Mouse (Mus musculus) kidney, embryonic 15.5 days (tissue): ENCODE data around the gene Olfr94. TPM values are rescaled to one million over a fixed set of nuclear protein-coding genes. Genes with fewer than 3 reads are reported as not detected.
A peak's percentile ranks its signal among the peaks of the same experiment; 100 is the strongest.

Experiments used
- ATAC-seq: fragments of 200-750 bp; cut with Nextera tagmentation; replicated peaks from 2 replicates; pipeline ENCODE4 v1.8.0; 2017; ENCODE audit warnings: moderate TSS enrichment; ENCODE audit not compliant: low FRiP score
- H3K27ac ChIP-seq: fragments of 300-500 bp; sonication (generic); 2 replicates; pipeline ENCODE4 v1.5.1; 2015; ENCODE audit warnings: mild to moderate bottlenecking, inconsistent platforms
- H3K27me3 ChIP-seq: fragments of 300-500 bp; sonication (generic); 2 replicates; pipeline ENCODE4 v1.6.1; 2015; ENCODE audit warnings: inconsistent platforms
- H3K36me3 ChIP-seq: fragments of 300-500 bp; sonication (generic); 2 replicates; pipeline ENCODE4 v1.6.1; 2015; ENCODE audit warnings: inconsistent platforms
- H3K4me1 ChIP-seq: fragments of 300-500 bp; sonication (generic); 2 replicates; pipeline ENCODE4 v1.6.1; 2015; ENCODE audit warnings: inconsistent platforms
- H3K4me2 ChIP-seq: fragments of 300-500 bp; sonication (generic); 2 replicates; pipeline ENCODE4 v1.6.1; 2015; ENCODE audit warnings: moderate library complexity, mild to moderate bottlenecking, inconsistent platforms
- H3K4me3 ChIP-seq: fragments of 300-500 bp; sonication (generic); replicated peaks from 2 replicates; pipeline ENCODE4 v1.5.1; 2015; ENCODE audit warnings: mild to moderate bottlenecking, inconsistent platforms
- H3K9ac ChIP-seq: fragments of 300-500 bp; sonication (generic); 2 replicates; pipeline ENCODE4 v1.6.1; 2015; ENCODE audit warnings: mild to moderate bottlenecking, inconsistent platforms
- H3K9me3 ChIP-seq: fragments of 300-500 bp; sonication (generic); replicated peaks from 2 replicates; pipeline ENCODE4 v1.6.1; 2016; ENCODE audit warnings: inconsistent platforms
- WGBS: fragments of 180-500 bp; shearing (Covaris S2); methylation state at CpG from one replicate; pipeline ENCODE4 v1.1.7; 2015; ENCODE audit warnings: mixed read lengths; 5-methylcytosine and 5-hydroxymethylcytosine counted together
- polyA plus RNA-seq: library from polyadenylated mRNA; unstranded; fragments of >200 nt; fragmentation: Nextera tagmentation; extraction: Ambion mirVana; gene quantifications from 2 replicates; pipeline ENCODE4 v1.2.1, GENCODE M21; 2015

Gene Olfr94
- polyA plus RNA-seq, 1 experiment from 2014 or later, result not detected

DNA sequence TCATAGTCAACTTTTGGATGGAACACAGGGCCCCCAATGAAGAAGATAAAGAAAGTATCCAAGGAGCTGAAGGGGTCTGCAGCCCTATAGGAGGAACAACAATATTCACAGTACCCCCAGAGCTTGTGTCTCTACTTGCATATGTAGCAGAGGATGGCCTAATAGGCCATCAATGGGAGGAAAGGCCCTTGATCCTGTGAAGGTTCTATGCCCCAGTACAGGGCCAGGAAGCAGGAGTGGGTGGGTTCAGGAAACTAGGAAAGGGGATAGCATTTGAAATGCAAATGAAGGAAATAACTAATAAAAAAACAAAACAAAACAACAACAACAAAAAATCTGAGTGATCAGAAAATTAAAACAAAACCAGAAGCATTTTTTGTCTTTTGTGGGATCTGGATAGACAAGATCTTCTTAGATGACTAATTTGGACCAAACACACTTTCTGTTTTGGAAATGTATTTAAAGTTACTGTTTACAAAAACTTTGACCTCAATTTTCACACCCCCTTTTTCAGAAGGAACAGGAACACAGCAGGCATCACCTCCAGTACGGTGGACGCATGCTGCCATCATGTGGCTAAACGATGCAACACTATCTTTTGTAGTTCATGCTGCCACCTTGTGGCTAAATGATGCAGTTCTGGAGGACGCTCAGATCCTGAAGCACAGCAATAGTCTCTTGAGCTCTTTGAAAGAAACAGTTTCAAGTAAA is 2.6 kb upstream of the Olfr94 start:
- peak; percentile 76 for ATAC-seq
- Histone ChIP-seq H3K27me3 (peaks cover 39% of the 10 kb centered on the region), H3K4me2 (no peak overlapping the region), H3K27ac (no peak overlapping the region), H3K4me3 (no peak overlapping the region), H3K36me3 (no peaks in the 10 kb centered on the region), H3K9me3 (no peaks in the 10 kb centered on the region), H3K9ac (no peak overlapping the region), H3K4me1 (no peaks in the 10 kb centered on the region)
- whole genome bisulfite sequencing, result under 1% methylated on average over 4 of the region's 4 CpGs

DNA sequence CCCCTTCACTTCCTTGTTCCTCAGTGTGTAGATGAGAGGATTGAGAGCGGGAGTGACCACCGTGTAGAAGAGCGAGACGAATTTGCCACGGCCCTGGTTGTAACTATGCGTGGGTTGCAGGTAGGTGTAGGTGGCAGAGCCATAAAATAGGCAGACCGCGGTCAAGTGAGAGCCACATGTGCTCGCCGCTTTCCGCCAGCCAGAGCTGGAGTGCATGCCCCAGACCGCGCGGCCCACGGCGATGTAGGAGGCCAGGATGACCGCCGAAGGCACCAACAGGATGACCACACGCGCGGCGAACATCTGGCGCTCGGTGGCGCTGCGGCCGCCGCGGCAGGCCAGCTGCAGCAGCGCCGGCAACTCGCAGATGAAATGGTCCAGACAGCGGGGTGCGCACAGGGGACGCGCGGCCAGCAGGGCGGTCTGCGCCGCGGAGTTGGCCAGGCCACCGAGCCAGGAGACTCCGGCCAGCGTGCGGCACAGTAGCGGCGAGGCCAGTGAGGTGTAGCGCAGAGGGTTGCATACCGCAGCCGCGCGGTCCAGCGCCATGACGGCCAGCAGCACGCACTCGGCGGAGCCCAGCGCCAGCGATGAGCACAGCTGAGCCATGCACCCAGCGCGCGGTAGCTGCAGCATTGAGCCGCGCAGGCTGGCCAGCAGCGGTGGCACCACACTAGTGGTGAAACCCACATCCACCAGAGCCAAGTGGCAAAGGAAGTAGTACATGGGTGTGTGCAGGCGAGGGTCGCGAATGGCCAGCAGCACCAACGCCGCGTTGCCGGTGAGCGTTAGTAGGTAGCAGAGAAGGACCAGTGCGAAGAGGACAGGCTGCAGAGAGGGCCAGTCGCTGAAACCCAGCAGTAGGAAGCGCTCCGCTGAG is 3.7 kb downstream of the Olfr94 start:
- Histone ChIP-seq H3K4me2 (peak overlapping the region; percentile 87), H3K9ac (no peak overlapping the region), H3K4me3 (peak overlapping the region; percentile 48), H3K9me3 (no peaks in the 10 kb centered on the region), H3K4me1 (peaks cover 11% of the 10 kb centered on the region; the same call in 1 of the 2 replicates), H3K27me3 (peaks cover 70% of the 10 kb centered on the region), H3K36me3 (no peaks in the 10 kb centered on the region), H3K27ac (no peak overlapping the region)
- under 1% methylated on average over 77 of the region's 77 CpGs for WGBS
- ATAC-seq, result peak; percentile 93

DNA sequence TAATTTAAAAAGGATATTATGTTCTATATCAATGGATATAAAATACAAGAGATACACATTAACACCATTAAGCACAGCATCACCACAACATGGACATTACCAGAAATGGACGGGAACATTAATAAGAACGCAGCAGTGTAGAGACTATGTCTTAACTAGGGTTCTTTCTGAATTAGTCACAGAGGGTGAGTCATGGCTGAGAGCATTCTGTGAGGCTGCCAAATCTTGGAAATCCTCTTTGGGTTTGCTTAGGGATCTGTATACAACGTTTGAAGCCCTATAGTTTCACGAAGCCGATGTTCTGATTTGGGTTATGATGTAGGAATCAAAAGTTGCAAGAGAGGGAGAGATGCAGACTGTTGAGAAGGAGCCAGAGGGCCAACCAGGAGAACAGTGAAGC is 6.0 kb downstream of the Olfr94 start:
- H3K4me2 ChIP-seq, result no peak overlapping the region
- H3K4me3 ChIP-seq, result no peak overlapping the region
- peaks cover 52% of the 10 kb centered on the region for H3K27me3 ChIP-seq
- H3K9ac ChIP-seq, result no peak overlapping the region
- ATAC-seq, result no peak
- 88% methylated on average over 5 of the region's 5 CpGs for WGBS
- peaks cover 11% of the 10 kb centered on the region; the same call in 1 of the 2 replicates for H3K4me1 ChIP-seq
- H3K36me3 ChIP-seq, result no peaks in the 10 kb centered on the region
- H3K9me3 ChIP-seq, result no peaks in the 10 kb centered on the region
- no peak overlapping the region for H3K27ac ChIP-seq

DNA sequence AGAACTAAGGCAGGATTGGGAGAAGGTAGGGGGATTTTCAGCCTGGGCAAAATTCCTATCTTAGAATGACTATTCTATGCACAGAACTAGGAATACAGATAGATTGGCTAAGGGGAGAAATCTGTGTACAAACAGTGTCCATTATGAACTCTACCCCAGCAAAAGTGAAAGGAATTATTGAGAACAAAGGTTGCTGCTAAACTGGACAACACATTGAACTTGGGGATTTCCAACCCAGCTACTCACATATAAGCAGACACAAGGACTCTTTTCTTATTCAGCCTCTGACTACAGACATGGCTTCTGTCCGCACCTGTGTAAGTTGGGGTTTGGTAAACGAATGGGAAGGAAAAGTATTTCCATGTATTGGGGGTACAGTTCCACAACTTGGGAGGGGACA is 7.1 kb downstream of the Olfr94 start, which contains the start of gene Ubd:
TSS of gene Ubd (plus strand) at position 237 of the 400 bp plus-strand sequence.
- Histone ChIP-seq H3K9me3 (no peaks in the 10 kb centered on the region), H3K4me3 (no peak within 1 kb of the TSS), H3K4me1 (peaks cover 11% of the 10 kb centered on the region; the same call in 1 of the 2 replicates), H3K36me3 (no peaks in the 10 kb centered on the region), H3K27me3 (peaks cover 43% of the 10 kb centered on the region), H3K4me2 (no peak within 1 kb of the TSS), H3K27ac (no peak within 1 kb of the TSS), H3K9ac (no peak within 1 kb of the TSS)
- WGBS, result 82% methylated on average over 2 of the region's 2 CpGs
- ATAC-seq, result no peak

DNA sequence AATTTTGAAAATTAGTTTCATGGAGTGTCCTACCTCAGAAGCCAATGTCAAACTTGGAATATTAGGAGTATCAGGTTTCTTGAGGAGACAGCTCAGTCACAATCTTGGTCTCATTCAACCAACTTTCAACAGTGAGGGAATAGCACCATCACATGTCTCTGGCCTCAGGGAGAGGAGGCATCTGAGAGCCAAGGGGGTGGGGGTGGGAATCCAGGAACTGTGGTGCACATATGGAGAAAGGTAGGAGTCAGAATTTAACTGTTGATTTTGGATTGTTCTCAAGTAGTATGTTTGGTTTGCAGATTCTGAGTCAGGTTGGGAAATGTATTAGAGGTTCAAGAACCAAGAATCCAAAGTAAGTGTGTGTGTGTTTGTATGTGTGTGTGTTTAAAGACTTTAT is 7.8 kb downstream of the Olfr94 start:
- Histone ChIP-seq H3K4me1 (peaks cover 11% of the 10 kb centered on the region; the same call in 1 of the 2 replicates), H3K9ac (no peak overlapping the region), H3K9me3 (no peaks in the 10 kb centered on the region), H3K4me3 (no peak overlapping the region), H3K36me3 (no peaks in the 10 kb centered on the region), H3K27me3 (peaks cover 37% of the 10 kb centered on the region), H3K27ac (no peak overlapping the region), H3K4me2 (no peak overlapping the region)
- ATAC-seq, result no peak

DNA sequence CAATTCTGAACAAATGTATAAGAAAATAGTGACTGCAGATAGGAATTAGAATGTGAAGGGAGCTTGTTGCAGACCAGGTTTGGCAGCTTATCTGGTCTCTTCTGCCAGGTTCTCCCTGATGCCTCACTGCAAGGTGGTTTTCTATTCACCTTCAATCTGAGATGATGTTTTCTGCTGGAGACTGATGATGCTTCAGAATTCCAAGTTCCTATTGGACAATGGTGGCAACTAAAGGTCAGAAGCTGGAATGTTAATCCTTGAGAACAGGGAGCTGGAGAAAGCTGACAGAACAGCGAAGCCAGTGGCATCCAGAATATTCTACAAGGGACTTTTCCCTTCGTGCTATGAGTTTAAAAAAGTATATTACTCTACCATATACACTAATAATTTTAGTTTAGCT is 10.1 kb downstream of the Olfr94 start:
- Histone ChIP-seq H3K27ac (no peak overlapping the region), H3K4me2 (no peak overlapping the region), H3K27me3 (peaks cover 14% of the 10 kb centered on the region), H3K9ac (no peak overlapping the region), H3K4me3 (no peak overlapping the region), H3K9me3 (no peaks in the 10 kb centered on the region), H3K36me3 (no peaks in the 10 kb centered on the region), H3K4me1 (no peaks in the 10 kb centered on the region)
- no peak for ATAC-seq
- 48% methylated on average over 2 of the region's 2 CpGs for WGBS

DNA sequence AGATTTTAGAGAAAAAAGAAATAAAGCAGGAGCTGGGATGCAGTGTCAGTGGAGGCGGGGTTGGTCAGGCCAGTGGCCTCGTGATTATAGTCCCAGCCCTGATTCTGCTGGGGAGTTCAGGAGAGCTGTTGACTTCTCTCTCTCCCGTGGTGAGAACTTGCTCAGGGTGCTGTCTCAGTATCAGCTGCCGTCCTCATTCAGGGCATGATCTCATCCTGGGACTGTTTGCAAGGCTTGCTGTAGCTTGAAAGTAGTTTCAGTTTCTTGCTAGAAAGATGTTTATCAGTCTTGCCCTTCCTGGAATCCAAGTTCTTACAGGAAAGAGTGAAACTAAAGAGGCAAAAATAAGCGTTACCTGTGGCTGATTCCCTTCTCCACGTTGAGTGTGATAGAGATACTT is 15.3 kb downstream of the Olfr94 start:
- 38% methylated on average over 6 of the region's 6 CpGs for WGBS
- H3K27ac ChIP-seq, result no peak overlapping the region
- H3K4me1 ChIP-seq, result no peaks in the 10 kb centered on the region
- H3K4me3 ChIP-seq, result no peak overlapping the region
- no peaks in the 10 kb centered on the region for H3K9me3 ChIP-seq
- ATAC-seq, result no peak
- 0 out of 2 replicates have a peak, but pooled peaks cover 3% of the 10 kb centered on the region for H3K27me3 ChIP-seq
- H3K4me2 ChIP-seq, result no peak overlapping the region
- no peak overlapping the region for H3K9ac ChIP-seq
- H3K36me3 ChIP-seq, result no peaks in the 10 kb centered on the region

DNA sequence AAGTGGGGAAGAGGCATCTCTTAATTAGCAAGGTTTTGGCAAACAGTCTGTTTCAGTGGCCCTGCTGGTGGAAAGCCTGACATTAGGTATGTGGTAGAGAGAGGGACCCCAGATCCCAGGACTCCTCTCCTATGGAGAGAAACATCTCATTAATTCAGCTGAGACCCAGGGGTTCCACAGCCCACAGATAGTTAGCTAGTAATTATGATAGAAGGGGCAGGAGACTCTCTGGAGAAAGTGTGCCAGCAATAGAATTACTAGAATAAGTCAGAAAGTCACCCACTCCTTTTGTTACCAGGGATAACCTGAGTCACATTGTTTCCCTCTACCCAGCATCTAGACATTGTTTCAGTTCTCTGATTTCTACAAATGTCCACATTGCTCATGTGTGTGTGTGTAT is 39.4 kb downstream of the Olfr94 start, which contains the start of gene Olfr93:
TSS of gene Olfr93 (minus strand) at position 101 of the 400 bp plus-strand sequence.
- no peak for ATAC-seq

More for the DNA sequence above, 39.4 kb downstream of the Olfr94 start, which contains the start of gene Olfr93:
- H3K27me3 ChIP-seq, result no peaks in the 10 kb centered on the region
- no peak within 1 kb of the TSS for H3K4me2 ChIP-seq
- no peaks in the 10 kb centered on the region for H3K36me3 ChIP-seq
- no peaks in the 10 kb centered on the region for H3K4me1 ChIP-seq
- H3K9me3 ChIP-seq, result no peaks in the 10 kb centered on the region
- no peak within 1 kb of the TSS for H3K4me3 ChIP-seq
- no peak within 1 kb of the TSS for H3K27ac ChIP-seq
- H3K9ac ChIP-seq, result no peak within 1 kb of the TSS

Other genes with a start within 250 kb of the Olfr94 start
- gene Ppp1r11, start 249.3 kb downstream of the Olfr94 start, polyA plus RNA-seq, result 115 and 127 TPM in 2 replicates
- 93.2 and 95.6 TPM in 2 replicates for gene Znrd1, start 242.4 kb downstream of the Olfr94 start, polyA plus RNA-seq
- gene Znrd1as, start 242.4 kb downstream of the Olfr94 start, polyA plus RNA-seq, result 6.6 and 6.7 TPM in 2 replicates
- gene 2410137M14Rik, start 219.8 kb downstream of the Olfr94 start, polyA plus RNA-seq, result not detected in 2 replicates
- 0.44 TPM in 2 replicates for gene H2-M5, start 211.5 kb downstream of the Olfr94 start, polyA plus RNA-seq
- 61.1 and 69.4 TPM in 2 replicates for gene Zfp57, start 199.8 kb downstream of the Olfr94 start, polyA plus RNA-seq
- gene Mog, start 177.6 kb downstream of the Olfr94 start, polyA plus RNA-seq, result 0.09 TPM in 1 of 2 replicates, not detected in the other
- gene Gabbr1, start 155.0 kb downstream of the Olfr94 start, polyA plus RNA-seq, result 6.0 and 8.3 TPM in 2 replicates
- 0.05 TPM in 1 of 2 replicates, not detected in the other for gene Olfr90, start 112.5 kb downstream of the Olfr94 start, polyA plus RNA-seq
- not detected in 2 replicates for gene Olfr91, start 102.7 kb downstream of the Olfr94 start, polyA plus RNA-seq
- gene Olfr92, start 80.9 kb downstream of the Olfr94 start, polyA plus RNA-seq, result not detected in 2 replicates
- not detected in 2 replicates for gene Olfr93, start 39.5 kb downstream of the Olfr94 start, polyA plus RNA-seq
- not detected in 2 replicates for gene Ubd, start 7.1 kb downstream of the Olfr94 start, polyA plus RNA-seq
- not detected in 2 replicates for gene Olfr95, start 12.1 kb upstream of the Olfr94 start, polyA plus RNA-seq
- gene Olfr96, start 19.2 kb upstream of the Olfr94 start, polyA plus RNA-seq, result not detected in 2 replicates
- gene Olfr97, start 36.3 kb upstream of the Olfr94 start, polyA plus RNA-seq, result not detected in 2 replicates
- not detected in 2 replicates for gene Olfr98, start 62.8 kb upstream of the Olfr94 start, polyA plus RNA-seq
- 1.5 and 1.8 TPM in 2 replicates for gene H2-M3, start 69.2 kb upstream of the Olfr94 start, polyA plus RNA-seq
- gene Olfr99, start 82.5 kb upstream of the Olfr94 start, polyA plus RNA-seq, result not detected in 2 replicates
- not detected in 2 replicates for gene Olfr101, start 103.3 kb upstream of the Olfr94 start, polyA plus RNA-seq
- not detected in 2 replicates for gene Olfr102, start 116.1 kb upstream of the Olfr94 start, polyA plus RNA-seq
- not detected in 2 replicates for gene Olfr103, start 138.7 kb upstream of the Olfr94 start, polyA plus RNA-seq
- not detected in 2 replicates for gene Olfr104-ps, start 158.6 kb upstream of the Olfr94 start, polyA plus RNA-seq
- not detected in 2 replicates for gene Olfr105-ps, start 178.0 kb upstream of the Olfr94 start, polyA plus RNA-seq
- gene Olfr106-ps, start 189.4 kb upstream of the Olfr94 start, polyA plus RNA-seq, result not detected in 2 replicates
- not detected in 2 replicates for gene Olfr107, start 198.2 kb upstream of the Olfr94 start, polyA plus RNA-seq
- not detected in 2 replicates for gene Olfr108, start 244.5 kb upstream of the Olfr94 start, polyA plus RNA-seq